Mouse (Mus musculus): ENCODE data around the gene Prpf19. TPM values are rescaled to one million over a fixed set of nuclear protein-coding genes. Genes with fewer than 3 reads are reported as not detected.
A peak's percentile ranks its signal among the peaks of the same experiment; 100 is the strongest.

Gene Prpf19
- 196 and 223 TPM in 2 replicates for total RNA-seq (2021)
- long read RNA-seq, full-length matches to known transcripts: 6 of 18 reads
- long read RNA-seq, partial matches to known transcripts: 10 of 18 reads
- long read RNA-seq, other reads (novel, unspliced or antisense): 2 of 18 reads

DNA sequence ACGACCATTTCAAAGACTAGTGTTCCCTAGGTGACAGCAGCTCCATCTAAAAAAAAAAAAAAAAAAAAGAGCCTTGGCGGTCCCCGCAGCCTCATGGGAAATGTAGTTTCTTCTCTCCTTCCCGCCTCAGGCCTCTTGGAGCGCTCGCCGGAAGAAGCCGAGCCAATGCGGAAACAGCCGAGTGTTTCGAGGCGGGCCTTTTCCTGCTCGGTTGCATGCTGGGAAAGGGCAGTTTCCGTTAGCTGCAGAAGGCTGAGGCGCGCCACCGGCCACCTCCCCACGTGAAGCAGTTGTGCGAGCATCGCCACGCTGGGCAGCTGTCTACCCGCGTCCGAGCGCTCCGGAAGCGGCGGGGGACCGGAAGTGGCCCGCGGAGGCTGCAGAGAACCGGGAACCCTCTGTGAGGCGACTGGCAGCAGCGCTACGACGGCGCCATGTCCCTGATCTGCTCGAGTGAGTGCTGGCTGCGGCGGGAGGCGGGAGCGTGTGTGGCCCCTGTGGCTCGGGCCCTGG, at the start of gene Prpf19:
Gene Prpf19, plus strand, starts transcription at position 216 of the 513 bp plus-strand sequence.
- peak; percentile 96 for DNase-seq

DNA sequence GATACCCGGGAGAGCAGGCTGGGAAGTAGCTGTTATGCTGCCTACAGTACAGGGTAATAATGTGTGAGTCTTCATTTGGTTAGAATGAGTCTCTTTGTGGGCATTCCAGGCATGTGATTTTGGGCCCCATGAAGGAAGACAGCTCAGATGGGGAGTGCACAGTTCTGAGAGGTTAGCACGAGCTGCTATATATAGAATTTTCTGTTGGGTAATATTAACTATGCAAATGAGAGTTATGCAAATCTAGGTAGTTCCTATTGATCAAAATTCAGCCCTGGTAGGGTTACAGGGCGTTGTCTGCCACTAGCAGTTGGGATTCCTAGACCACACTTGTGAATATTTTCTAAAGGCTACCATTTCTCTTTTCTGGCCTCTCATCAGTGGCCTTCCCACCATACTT, 49.6 kb upstream of the Prpf19 start:
- DNase-seq: no peak

DNA sequence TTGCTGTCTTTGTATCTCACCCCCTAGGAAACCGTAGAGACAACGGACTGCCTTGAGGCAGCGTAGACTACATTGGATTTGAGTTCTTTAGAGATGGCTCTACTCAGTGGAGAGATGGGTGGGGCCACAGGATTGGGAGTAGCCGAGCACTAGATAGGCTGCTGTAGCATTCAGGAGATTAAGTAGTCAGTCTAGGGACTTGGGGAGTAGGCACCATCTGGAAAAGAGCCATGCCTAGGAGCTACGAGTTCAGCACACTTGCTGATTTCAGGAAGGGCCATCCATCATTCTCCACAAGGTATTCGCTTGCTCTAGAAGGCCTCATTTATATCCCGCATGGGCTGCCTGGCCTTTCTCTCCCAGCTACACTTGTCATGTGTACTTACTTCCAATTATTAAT, 48.9 kb upstream of the Prpf19 start:
- no peak for DNase-seq

DNA sequence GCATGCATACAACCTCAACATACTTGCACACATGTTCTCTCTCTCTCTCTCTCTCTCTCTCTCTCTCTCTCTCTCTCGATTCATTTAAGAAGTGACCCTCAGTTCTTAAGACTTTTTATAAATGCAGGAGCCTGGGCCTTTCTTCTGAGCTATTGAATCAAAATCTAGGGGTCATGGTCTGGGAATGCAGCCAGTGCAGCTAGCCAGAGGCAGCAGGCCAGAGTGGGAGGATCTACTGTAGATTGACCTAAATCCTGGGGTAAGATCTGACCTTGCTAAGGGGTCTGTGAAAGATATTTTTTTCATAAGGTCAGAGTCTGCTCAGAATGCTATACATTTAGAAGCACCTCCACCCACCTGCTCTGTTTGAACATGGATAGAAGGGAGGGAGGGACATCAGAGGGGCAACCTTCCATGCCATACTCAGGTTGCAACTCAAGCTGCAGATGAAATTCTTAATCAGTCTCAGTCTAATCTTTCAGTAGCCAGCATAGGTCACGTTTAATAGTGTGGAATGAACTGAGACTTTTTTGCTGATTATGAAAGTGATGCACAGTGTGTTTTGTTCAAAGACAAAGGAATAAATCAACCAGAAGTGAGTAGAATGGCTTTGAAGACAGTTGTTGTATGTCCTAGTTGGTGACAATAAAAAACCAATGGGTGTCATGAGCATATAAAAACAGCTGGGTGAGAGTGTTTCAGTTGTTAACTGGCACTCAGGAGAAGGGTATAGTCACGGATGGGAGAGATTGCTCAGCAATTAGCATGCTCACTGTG, 47.5 kb upstream of the Prpf19 start:
- DNase-seq: peak; percentile 69

DNA sequence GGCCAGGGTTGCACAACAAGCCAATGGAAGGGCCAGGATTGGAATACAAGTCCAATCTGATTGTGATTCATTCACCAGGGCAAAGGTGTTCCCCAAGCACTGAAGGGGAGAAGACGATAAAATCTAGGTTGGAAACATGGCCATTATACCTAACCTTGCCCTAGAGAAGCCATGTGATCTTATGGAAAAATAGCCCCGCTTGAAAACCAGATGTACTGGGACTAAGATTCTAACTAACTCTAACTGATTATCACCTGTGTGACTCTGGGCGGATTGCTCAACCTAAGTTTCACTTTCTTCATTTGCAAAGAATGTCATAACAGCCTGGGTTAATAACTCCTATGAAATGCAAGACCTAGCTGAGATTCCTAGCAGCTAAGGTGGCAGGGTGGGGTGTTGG, 39.6 kb upstream of the Prpf19 start:
- DNase-seq: no peak

DNA sequence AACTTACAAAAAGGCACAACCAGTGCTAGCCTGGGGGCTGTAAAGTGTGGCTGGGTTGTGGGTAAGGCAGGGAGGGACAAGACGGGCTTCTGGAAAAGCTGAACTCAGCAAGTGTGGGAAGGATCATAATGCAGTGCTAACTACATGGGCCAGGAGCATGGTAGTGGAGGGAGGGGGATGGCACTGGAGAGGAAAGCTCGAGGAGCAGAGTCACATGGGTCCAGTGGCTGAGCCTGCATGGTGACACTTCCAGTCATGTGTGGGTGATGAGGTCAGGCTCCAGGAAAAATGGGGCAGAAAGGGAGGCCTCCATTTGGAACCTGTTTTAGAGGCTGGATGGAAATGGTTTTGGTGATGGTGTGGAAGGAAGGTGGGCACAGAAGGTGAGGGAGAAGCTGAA, 38.5 kb upstream of the Prpf19 start:
- DNase-seq: no peak

DNA sequence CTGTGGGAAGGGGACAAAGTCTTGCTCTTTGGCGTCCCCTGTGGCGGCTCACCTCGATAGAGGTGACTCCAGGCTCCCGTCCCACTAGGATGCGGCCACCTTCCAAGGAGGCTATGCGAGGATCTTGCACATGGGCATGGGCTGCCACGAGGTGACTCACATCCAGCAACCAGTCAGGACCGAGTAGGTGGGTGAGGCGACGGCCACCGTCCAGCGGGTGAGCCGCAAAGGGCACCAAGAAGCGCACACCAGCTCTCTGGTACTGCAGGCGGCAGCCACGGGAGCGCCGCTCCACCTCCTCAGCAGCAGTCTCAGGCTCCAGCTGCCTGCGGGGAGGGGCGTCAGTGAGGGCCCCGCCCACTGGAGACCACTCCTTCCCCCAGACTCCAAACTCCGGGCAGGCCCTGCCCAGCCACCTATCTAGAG, 34.9 kb upstream of the Prpf19 start:
- no peak for DNase-seq

DNA sequence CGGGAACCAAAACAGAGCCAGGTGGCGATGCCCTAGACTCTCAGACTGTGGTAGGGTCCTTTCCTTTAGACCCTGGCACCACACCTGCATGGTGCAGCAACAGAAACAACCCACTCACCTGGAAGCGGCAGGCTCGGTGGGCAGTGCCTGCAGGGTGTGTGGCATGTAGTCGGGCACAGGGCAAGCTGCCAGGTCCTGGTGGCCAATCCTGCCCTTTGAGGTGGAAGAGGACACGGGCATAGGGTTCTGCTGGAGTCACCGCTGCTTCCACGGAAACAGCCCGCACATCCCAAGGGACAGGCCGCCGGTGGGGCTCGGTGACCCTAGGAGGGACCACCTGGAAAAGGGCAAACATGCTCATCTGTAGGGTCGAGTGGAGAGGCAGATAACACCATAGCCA, 28.7 kb upstream of the Prpf19 start:
- no peak for DNase-seq

DNA sequence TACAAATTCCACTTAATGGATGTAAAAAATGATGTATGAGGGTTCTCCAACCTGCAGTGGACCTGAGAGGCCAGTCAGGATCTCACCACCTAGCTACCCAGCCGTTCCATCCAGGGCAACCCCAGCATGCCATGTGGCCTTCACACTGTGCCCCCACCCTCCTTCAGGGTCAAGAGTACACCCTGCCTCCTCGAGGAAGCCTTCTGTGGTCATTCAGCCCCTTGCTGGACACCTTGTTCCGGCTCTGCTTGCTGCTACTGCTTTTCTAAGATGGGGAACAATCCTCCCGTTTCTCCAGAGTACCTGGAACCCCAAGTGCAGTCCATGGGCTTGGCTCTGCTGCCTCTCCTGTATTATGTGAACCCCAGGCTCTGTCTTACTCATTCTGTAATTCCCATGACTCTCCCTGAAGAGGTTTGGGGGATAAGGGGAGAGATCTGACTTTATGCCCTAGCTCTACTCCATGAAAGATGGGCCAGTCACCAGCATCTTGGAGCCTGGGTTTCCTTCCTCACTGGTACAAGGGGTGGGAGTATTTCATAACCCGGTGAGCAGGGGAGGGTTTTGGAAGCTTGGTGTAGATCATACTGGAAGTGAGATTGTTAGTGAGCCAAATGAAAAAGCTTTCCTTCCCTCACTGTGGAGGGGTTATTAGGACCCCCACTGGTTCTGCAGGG, 26.9 kb upstream of the Prpf19 start:
- no peak for DNase-seq

DNA sequence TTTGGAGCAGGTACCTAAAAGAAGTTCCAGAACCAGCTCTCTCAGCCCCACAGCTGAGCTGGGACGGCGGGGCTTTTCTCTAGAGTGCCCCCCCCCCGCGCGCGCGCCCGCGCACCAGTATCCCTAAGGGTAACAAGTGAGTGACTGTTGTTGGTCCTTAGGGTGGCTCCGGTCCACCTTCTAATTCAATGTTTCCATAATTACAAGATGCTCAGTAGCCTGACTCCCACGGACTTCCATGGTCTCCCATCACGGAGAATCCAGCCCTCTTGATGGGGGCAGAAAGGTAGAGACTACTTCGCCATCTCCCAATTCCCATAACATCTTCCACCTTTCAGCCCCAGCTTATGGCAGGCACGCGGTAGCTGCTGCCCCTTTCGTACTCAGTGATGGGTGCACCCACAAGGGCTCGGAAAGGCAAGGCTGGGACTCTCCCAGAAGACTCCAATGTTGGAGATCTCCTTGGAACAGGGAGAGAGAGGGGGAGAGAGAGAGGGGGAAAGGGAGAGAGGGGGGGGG, 26.3 kb upstream of the Prpf19 start:
- no peak for DNase-seq

DNA sequence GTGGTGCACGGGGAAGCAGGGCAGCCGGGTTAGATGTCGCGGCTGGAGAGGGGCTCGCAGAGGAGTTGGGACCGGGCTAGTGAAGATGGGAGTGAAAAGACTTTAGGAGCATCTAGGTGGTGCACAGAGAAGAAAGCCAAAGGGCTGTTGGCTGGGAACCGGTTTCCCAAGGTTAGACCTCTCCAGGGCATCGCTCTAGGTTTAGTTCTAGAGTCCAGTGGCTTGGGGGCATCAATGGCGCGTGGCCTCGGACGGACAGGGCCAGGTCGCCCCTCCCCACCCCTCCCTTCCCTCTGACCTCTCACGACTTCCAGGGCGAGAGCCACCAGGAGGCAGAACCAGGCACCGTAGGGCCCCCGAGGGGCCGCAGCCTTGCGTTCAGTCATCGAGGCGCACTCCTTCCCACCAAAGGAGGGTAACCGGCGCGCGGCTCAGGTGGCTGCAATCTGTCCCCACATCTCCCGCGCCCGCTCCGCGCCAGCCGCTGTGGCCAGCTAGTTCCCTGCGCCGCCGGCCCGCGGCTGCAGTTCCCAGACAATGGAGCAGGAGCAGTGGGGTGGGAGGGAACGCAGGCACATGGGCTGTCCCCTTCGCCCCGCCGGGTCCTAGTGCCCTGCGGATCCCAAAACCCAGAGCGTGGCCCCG, 25.7 kb upstream of the Prpf19 start:
- peak; percentile 83 for DNase-seq

DNA sequence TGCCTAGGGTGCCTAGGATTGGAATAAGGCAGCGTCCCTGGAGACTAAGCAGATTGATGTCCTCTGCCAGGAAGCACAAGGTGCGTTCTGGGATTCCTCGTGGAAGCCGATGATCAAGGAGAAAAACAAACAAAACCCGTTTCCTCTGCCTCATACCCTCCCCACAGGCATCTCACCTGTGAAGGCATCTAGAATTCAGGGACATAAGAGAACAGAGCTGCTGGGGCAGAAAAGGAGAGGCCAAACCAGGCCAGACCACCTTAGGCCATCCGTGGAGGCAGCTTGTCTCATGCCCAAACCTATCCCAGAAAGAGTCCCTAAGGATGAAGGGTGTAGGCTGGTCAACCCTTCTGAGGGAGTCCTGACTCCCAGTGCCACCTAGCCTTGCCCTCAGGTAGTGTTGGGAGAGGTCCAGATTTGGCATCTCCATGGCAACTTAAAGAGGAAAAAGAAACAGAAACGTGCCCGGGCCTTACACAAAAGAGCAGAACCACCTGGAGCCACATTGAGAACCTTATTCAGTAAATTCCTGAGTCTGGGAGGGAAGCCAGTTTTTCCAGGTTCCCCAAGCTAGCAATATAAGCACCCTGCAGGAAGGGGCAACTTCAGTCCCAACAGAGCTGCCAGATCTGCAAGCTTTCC, 25.0 kb upstream of the Prpf19 start, which contains the start of gene Tmem132a:
Gene Tmem132a, minus strand, starts transcription at position 55 of the 642 bp plus-strand sequence.
- no peak for DNase-seq

DNA sequence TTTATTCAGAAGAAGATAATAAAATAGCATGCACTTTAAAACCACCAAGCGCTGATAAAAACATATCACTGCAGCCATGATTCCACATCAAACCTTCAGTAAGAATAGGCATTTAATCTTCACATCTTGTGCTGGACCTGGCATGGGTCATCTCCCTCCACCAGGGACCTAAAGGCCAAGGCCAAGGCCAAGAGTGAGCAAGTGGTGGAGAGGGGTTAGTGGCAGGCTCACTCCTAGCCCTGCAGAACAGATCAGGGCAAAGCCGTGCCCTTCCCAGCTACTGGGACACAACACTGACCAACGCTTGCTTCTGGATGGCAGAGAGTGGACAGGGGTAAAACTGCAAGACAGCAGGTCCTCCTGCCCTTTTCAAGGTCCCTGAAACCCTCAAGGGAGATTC, 24.4 kb upstream of the Prpf19 start:
- peak; percentile 32 for DNase-seq

DNA sequence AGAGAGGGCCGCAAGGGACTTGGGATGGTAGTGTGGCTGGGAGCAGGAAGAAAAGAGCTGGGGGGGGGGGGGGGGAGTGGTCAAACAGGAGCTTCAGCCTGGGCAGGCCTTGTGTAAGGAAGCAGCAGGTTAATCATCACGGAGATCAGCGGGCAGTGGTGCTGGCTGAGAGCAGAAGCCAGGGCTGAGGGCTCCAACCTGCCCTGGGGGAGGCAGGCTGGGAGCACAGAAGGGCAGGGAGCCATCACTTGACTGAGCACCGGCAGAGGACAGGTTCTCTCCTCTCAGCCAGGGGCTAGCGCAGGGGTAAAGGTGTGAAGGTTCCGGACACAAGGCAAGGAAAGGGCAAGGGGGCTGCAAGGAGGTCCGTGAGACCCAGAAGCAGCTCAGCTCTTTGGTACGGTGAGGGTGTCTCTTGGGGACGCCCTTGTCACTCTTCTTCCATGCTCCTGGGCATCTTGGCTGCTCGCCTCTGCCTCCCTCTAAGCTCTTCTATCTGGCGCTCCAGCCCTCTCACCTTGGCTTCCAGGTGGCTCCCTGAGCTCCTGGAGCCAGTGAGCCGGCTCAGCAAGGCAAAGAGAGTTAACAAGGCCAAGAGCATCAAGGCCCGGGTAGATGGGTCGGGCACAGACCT, 23.6 kb upstream of the Prpf19 start:
- no peak for DNase-seq

DNA sequence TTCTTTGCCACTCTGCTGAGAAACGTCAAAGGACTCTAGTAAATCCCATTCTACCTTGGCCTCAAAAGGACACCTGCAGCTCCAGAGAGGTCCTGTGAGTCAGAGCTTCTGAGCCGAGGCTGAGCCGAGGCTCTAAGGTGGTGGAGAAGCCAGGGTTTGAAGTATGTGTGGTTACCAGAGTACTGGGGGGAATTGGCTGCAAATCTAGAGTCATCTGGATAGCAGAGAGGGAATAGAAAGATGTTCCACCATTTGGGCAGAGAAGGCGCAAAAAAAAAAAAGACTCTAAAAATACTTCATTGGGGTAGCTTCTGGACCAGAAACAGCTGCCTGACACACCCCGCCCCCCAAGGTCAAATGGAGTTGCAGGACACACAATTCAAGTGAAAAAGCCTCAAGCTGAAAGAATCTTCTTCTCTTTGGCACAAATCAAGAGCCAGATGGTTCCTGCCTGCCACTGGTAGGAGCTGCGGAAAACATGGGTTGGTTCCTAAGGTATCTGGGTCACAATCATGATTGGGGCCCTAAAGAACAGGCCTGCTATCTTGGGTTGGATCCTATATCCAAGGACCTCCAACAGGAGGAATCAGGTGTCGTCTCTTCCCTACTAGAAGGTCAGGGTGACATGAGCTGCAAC, 16.7 kb upstream of the Prpf19 start:
- peak; percentile 32 for DNase-seq

DNA sequence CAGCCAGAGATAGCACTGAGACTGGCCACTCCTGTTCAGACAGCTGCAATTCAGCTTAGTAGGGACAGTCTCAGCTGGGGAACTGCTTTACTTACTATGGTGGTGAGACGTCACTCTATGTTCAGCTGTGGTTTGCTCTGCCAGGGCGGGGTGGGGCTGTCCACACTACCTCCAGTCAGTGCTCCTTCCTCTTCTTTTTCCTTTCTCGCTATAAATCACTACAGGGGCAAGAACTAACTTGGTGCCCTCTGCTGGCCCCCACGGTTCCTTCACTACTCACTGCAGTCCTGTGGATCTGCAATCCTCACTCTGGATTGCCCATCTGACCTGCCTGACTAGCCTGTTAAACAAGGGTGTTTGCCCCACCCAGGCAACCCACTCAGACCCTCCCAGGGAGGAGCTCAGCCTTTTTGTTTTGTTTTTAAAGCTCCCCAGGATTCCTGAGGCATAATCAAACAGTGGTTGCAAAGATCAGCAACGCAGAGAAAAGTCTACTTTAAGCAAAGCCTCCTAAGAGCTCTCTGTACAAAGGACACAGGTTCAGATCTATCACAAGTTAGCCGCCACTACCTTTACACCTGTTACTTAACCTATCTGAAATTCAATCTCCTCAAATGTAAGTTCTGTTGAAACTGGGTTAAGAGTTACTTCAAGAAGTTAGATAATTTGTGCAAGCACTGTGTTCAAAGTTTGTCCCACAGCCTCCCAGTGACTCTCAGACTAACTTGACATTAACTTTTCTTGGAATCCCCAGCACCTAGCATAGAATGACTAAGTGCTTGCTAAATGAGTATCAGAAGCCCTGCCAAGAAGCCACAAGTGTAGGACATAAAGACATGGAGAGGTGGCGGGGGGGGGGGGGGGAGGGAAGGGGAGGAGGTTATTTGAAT, 14.7 kb upstream of the Prpf19 start:
- DNase-seq: no peak

DNA sequence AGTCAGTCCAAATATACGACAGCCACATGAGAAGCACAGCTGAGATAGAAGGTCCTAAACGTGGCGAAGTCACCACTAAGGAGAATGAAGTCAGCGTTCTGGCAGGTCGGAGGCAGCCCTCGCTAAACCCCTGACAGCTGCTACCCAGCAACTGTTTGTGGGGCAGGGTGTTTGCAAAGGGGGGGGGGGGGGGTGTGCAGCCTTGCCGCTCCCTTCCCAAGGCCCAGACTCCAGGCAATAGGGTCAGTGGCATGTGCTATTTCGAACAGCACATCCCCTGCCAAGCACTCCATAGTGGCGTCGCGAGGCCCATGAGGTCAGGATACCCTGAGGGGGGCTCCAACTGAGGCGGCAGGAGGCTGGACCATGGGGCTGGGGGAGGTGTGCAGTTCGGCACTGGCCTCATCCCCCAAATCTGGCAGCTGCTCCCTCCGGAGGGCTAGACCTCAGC, 14.0 kb upstream of the Prpf19 start:
- DNase-seq: no peak

DNA sequence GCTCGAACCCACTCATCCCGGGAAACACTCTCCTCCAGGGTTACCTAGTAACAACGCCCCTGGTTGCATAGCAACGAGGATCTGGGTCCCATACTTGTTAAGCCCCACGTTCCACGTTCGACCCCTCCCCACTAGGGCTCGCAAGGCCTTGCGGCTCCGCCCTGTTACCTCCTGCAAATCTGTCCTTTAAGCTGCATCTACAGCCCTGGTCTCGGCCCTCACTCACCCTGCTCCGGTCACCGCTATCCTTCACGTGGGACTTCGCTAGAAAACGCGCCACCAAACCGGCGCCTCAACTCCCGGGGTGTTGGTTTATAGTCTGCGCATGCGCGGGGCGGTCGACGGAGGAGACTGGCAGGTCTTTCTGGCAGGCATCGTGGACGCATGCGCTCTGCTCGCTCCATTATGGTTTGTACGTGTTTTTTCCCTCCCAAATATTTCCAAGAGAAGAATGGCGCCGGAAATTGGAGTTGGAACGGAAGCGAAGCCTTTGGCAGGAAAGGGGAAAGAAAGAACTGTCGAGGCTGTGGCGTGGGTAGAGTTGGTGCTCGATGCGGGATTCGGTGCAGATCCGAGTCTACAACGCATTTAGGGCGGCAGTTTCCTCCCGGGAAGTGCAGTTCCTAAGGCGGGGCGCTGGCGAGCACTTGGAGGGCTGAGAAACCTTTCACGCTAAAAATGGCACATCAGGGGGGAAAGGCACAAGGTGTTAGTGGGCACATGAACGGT, 13.4 kb upstream of the Prpf19 start, which contains the start of gene Tmem109:
Gene Tmem109, minus strand, starts transcription at position 576 of the 729 bp plus-strand sequence.
- DNase-seq: peak; percentile 94

DNA sequence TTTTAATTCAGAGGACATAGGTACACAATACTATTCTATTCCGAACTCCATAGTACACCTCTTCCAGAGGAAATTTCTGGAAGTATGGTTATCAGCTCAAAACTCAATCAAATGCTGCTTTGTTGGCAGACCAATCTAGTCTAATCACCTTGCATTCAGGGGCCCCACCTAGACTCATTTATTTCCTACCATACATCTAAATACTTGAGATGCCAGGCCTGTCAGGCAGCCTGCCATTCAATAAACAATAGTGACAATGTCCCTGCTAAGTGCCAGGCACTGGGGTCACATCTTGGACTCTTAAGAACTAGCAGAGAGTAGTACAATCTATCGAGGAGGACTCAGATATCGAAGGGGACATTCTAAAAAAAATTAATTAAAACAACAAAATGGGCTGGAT, 2.8 kb upstream of the Prpf19 start:
- no peak for DNase-seq

All from adrenal gland, postnatal 25 days (tissue).